Mouse (Mus musculus): ENCODE results near the gene Kdelr2.
A peak's percentile ranks its signal among the peaks of the same experiment; 100 is the strongest.

The Kdelr2 gene

DNA sequence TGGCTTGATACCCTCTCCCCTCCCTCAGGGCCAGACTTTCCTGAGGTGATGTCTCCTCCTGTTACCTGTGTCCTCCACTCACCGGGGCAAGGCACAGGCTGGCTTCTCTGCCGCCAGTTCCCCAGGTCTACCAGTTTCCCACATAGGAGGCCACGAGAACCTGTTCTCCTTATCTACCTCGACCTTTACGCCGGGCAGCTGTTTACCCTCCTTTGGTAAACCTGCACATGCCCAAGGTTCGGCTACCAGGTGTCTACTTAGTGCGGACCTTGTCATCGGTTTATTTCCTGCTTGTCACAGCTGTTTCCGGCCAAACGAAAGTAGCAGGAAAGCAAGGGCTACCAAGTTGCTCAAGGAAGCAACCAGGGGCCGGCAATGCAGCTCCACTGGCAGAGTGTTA lies 3.1 kb upstream of the Kdelr2 start:
- no peak for DNase-seq (ENCODE audit: extremely low spot score, low read depth, low spot score)

DNA sequence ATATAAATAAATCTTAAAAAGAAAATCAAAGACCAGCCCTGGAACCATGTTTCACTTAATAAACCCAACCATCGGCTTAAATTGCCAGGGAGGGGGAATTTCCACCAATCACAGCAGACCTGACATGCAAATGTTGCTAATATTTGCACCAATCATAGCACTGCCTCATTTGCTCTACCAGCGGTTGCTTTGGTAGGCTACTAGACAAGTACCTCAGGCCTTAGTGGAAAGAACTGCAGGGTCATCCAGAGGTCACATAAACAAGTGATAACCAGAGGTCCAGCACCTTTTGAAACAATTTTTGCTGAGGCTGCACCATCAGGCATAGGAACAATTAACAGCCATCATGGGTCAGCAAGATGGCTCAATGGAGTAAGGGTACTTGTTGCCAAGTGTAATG lies 2.1 kb upstream of the Kdelr2 start:
- no peak for DNase-seq (ENCODE audit: extremely low spot score, low read depth, low spot score)

DNA sequence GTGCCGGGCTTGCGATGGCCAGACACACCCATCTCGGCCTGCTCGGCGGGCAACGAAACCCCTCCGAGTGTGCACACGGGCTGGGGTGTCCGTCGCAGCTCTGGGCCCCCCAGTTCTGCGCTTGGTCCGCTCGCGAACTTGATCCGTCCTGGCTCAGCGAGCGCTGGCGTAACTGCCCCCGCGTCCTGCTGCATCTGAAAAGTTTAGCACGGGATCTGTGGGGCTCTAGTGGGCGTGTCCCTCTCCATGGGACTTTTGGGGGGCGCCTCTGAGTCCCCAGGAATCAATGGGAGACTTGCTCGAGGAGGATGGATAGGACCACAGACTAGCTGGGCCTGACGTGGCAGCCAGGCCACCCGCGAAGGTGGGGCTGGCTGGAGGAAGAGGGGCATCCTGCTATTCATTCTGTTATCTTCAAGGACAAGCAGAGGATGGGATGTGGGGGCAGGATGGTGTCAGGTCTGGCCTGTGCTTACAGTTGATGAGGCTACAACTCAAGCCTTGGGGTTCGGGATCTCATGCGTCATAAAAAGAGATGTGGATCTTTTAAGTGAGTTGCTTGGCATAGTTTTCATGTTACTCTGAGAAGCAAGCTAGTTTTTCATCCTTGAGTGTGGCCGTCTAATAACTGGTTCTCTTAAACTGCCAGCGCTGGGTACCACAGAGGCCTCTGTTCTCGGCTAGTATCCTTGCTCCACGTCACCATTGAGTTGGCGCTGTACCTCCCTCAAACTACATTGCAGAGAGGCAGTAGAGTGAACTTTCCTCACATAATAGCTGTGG lies 701 bp downstream of the Kdelr2 start:
- no peak for DNase-seq (ENCODE audit: extremely low spot score, low read depth, low spot score)

DNA sequence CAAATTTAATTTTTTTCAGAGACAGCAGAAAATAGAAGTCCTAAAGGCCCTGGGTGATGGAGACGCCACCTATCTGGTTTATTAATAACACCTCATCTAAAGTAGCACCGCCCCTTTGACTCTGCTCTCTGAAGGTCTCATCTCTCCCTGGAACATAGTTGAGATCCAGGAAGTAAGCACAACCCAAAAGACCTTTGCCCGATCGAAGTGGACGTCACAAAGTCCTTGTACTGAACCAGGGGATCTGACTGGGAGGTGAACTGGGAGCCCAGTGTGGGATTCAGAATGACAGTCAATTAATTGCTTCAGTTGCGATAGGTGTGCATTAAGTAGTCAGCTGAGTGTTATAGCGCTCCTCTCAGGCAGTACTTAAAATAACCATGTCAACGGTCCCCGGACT lies 1.6 kb downstream of the Kdelr2 start:
- DNase-seq (ENCODE audit: extremely low spot score, low read depth, low spot score), result no peak

DNA sequence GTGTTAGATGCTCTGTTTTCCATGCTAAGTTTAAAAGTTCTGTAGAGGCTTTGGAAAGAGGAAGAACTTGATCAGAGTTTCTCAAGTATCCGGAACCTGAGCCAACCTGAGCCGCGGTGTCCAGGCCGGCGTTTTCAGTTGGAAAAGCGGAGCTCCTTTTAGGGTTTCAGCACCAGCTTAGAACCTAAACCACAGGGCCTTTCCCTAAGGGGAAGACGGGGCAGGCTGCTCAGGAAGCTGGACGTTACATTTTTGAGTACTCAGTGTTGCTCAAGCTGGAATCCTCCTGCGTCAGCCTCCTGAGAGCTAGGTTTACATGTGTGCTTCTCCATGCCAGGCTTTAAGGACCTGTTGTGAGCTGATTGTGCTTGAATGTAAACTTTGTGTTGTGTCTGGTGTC lies 2.9 kb downstream of the Kdelr2 start:
- DNase-seq (ENCODE audit: extremely low spot score, low read depth, low spot score), result no peak

DNA sequence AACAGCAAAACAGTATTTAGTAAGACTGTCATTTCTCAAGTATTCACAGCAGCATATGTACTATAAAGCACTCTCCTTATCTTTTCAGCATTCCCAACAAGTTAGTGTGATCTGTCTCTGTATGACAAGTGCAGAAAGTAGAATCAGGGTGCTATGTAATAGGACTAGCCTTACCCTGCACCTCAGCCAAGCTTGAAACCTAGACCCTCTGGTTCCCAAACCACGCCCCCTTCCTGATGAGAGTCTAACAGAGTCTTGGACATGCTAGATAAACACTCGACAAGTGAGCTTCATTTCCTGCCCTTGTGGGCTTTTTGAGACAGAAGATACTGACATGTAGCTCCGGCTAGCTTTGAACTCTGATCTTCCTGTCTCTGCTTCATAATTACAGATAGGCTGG lies 5.6 kb downstream of the Kdelr2 start:
- no peak for DNase-seq (ENCODE audit: extremely low spot score, low read depth, low spot score)

DNA sequence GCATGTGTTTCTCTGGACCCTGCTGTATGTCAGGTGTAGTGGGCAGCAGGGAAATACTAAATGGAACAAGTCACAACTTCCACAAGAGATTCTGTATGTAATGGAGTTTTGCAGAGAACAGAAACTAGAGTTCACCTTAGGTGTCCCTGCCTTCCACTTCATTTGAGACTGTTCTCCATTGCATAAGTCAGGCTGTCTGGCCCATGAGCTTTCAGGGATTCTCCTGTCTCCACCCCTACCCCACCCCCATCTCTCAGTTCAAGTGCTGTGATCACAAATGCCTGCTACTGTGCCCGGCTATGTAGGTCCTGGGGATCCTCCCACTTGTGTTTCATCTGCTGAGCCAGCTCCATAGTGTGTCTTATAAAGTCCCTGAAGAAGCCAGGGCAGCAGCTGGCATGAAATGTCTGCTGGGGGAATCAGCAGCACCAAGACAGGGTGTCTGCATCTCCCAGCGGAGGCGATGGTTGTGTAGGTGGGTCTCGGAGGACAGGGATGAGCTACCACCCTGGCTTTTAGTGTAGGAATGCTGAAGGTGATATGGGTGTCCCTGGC lies 7.3 kb downstream of the Kdelr2 start:
- DNase-seq (ENCODE audit: extremely low spot score, low read depth, low spot score), result no peak

DNA sequence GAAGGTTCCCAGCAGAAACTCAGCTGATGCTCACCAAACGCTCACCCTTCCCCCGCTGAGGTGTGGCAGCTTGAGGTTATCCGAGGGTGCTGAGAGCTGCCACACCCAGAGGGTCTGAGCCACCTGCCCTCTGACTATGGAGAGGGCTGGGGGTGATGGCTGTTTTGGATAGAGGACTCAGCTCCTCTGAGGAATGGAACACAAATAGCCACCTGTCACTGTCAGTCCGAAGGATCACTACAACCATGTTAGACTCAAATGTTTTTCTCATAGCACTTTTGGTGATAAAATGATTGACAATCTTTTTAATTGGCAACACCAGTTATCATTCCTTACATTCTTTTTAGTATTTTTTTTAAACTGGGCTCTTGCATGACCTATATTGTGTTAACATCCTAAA lies 17.8 kb downstream of the Kdelr2 start:
- DNase-seq (ENCODE audit: extremely low spot score, low read depth, low spot score), result no peak

DNA sequence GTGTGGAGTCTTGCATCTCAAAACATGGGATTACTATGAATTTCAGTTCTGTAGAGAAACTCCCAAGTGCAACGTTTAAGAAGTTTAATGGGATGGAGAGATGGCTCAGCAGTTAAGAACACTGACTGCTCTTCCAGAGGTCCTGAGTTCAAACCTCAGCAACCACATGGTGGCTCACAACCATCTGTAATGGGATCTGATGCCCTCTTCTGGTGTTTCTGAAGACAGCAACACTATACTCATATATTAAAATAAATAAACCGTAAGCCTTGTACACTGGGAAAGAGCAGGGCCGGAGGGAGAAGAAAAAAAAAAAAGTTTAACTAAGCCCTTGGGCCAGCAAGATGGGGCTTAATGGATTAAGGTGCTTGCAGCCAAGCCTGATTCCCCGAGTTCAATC lies 19.4 kb downstream of the Kdelr2 start:
- no peak for DNase-seq (ENCODE audit: extremely low spot score, low read depth, low spot score)

DNA sequence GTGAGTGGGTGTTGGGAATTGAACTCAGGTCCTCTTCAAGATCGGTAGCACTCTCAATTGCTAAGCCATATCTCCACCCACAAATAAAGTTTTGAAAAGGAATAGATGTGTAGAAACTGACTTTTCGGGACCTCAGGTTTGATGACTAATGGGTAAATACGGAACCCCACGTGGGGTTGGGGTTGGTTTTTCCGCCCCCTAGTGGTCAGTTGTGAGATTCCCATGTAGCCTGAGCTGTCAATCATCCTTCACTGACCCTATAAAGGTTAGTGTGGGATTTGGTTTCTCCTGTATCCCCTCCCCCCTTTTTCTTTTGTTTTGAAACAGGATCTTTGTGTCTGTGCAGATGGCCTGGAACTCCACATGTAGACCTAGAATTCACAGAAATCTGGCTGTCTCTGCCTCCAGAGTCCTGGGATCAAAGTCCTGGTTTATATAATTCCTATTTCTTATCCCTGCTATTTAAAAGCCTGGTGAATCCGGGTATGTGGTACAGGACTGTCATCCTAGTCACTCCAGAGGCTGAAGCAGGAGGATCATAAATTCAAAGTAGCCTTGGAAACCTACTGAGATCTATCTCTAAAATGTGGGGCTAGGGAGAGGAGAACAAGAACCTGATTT lies 20.4 kb downstream of the Kdelr2 start:
- DNase-seq (ENCODE audit: extremely low spot score, low read depth, low spot score), result peak; percentile 33

DNA sequence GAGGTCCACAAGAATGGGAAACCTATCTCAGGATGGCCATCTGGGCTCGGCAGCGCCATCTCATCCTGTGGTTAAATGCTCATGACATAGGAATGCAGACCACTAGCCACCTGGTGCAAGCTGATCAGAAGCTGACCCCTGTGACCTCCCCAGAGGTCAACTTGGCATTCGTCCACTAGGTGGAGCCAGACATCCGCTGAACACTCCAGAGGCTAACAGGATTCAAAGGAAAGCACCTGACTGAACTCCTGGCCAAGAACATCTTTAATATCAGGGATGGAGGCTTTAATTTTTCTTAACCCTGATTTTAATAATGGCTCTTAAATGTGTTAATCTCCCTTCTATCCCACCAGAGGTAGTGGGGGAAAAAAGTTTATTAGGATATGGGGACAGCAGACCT lies 30.8 kb downstream of the Kdelr2 start:
- peak; percentile 91 for DNase-seq (ENCODE audit: extremely low spot score, low read depth, low spot score)

DNA sequence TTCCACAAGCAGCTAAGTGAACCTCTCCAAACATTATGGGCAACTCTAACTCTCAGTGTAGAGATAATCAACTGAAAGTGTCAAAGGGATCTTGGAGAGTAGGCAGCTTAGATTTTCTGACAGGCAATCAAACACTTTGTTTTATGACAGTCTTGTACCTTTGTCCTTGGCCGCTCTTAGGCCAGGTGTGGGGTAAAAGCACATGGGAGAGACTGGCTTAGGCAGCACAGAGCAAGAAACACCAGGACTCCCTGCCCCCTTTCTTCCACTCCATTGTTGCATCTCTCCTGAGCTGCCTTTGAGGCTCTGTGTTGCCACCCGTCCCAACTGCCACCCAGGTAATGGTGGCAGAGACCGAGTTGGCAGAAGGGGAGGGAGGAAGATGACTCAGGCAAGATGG lies 37.7 kb downstream of the Kdelr2 start:
- no peak for DNase-seq (ENCODE audit: extremely low spot score, low read depth, low spot score)

DNA sequence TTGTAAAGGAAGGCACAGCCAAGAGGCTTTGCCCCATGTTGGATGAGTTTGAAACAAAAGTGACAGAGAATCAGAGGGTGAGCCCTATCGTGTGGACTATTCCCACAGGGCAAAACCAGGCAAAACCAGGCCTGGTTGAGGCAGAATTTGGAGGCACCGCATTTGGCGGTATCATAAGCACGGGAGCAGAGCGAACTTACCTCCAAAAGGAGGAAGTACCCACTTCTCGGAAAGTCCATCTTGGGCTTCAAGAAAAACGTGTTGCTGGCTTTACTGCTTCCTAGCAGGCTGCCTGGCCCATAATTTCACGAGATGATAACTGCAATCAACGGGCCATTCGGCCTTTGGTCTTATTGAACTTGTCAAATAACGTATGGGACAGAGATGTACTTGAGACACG lies 38.1 kb downstream of the Kdelr2 start:
- no peak for DNase-seq (ENCODE audit: extremely low spot score, low read depth, low spot score)

DNA sequence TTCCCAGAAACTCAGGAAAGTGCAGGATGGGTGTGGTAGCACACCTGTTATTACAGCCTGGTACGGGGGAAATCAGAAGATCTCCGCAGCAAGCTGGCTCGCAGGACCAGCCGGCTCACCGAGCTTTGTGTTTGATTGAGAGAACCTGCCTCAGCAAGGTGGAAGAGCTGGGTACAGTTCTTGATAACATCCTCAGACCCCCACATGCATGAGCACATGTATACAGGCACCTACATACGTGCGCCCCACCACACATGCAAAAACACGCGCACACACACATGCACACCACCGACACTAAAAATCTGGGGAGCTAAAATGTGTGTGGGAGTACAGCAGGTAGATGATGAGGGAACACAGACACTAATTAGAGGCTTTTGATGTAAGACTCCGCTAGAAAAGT lies 60.0 kb downstream of the Kdelr2 start:
- no peak for DNase-seq (ENCODE audit: extremely low spot score, low read depth, low spot score)

DNA sequence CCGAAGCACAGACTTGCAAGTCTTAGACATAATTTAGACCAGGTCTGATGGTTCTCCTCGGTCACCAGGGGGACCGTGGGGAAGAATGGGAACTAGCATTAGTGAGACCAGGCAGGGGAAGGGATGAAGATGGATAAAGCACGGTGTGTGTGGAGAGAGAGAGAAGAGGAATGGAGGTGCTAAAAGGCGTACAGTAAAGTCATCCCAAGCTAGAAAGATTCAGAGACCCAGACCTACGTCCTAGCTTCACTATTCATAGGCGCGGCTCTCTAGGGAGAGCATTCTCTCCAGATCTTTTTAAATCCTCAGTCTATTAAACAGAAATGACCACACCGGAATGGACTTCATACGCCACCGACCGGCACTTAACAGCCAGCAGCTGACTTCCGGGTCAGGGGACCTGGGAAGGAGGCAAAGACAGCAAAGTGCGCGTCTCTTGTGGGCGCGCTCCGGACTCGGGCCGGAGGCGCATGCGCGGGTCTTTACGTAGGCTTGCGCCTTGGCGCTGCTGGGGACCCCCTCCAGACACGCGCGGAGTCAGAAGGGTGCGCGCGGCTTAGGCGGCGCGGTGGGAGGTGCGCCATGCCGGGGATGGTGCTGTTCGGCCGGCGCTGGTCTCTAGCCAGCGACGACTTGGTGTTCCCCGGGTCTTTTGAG lies 60.6 kb downstream of the Kdelr2 start, which contains the start of gene Daglb:
Gene Daglb, plus strand, starts transcription at position 485 of the 657 bp plus-strand sequence.
- peak; percentile 57 for DNase-seq (ENCODE audit: extremely low spot score, low read depth, low spot score)

DNA sequence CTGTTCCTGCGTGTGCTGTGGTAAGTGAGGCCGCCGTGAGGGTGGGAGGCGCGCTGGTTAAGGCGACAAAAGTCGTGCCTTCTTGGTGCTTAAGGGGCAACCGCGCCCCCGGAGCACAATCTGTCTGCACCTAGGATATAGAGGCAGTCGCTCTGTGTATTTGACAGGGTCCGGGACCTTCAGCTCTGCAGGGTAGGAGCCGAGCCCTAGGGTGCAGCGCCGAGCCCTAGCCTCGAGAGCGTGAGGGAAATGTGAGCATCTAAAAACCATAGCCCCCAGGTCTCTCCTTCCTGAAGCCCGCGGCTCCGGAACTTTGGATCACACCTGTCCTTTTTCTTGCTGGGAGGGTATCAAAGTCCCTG lies 61.1 kb downstream of the Kdelr2 start:
- DNase-seq (ENCODE audit: extremely low spot score, low read depth, low spot score), result no peak

DNA sequence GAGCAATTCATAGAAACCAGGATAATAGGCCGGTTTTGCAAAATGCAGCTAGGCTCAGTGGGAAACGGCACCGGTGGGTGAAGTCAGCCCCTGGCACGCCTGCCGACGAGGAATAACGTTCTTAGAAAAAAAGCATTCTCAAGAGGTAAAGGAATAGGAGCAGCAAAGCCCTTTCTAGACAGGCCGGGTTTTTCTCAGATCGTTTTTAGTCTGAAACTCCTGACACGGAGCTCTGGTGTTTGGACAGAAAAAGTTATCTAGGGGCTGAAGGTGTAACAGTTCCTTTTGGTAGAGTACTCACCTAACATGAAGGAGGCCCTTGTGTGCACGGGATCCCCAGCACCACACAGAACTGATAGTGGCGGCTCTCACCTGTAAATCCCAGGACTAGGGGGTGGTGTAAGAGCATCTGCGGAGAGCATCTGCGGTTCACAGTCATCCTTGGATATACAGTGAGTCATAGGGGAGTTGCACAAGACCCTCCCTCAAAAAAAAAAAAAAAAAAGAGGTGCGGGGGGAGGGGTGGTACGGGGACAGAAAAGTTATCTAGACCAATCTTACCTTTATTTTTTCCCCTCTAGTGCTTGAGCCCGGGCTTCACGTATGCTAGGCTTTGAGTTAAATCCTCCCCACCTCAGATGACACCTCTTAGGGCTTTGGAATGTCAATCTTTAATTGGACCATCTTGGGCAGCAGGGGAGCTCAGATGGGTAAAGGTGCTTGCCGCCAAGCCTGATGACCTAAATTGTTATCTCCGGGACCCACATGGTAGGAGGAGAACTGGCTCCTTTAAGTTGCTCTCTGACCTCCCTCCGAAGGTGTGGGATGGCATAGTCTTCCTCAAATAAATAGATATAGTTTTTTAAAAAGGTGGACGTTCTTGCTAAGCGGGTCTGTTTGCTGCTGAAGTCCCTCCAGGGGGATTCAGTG lies 61.8 kb downstream of the Kdelr2 start:
- DNase-seq (ENCODE audit: extremely low spot score, low read depth, low spot score), result no peak

DNA sequence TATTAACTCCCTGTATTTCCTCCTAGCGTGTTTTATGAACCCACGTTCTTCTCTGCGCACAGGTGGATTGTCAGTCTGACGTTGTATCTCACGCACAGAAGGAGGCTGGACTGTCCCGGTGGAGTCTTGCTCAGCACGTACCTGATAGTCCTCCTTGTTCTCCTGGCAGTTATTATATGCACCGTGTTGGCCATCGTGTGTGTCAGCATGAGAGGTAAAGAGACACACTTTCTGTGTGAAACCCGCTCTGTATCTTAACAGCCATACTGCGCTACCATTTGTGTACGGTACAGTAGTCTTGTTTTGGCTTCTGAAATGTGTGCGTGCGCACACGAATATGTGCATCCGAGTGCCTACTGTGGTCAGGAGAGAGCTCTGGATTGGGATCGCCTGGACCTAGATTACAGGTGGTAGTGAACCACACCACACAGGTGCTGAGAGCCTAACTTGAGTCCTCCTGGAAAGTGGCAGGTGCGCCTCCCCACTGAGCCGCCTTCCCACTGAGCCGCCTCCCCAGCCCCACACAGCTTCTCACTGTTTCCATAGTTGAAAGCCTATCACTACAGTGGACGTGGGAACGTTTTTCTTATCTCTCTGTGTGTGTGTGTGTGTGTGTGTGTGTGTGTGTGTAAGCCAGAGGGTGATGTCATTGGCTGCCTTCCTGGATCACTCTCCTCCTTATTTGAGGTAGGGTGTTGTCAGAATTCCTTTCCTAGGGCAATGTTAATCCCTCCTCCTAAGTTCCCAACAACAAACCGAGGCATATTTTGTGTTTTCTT lies 63.4 kb downstream of the Kdelr2 start:
- no peak for DNase-seq (ENCODE audit: extremely low spot score, low read depth, low spot score)

DNA sequence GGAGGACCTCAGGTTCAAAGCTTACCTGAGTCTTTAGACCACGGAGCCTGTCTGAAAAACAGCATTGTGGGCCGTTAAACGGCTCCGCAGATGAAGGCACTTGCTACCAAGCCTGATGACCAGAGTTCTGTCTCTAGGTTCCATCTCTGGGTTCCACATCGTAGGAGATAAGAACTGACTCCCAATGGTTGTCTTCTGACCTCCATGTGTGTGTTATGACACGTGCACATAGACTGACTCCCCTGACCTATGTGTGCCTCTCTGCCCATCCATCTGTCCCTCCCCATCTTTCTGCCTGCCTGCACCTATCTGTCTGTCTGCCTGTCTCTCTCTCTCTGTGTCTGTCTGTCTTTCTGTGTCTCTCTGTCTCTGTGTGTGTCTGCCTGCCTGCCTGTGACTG lies 64.3 kb downstream of the Kdelr2 start:
- DNase-seq (ENCODE audit: extremely low spot score, low read depth, low spot score), result no peak

DNA sequence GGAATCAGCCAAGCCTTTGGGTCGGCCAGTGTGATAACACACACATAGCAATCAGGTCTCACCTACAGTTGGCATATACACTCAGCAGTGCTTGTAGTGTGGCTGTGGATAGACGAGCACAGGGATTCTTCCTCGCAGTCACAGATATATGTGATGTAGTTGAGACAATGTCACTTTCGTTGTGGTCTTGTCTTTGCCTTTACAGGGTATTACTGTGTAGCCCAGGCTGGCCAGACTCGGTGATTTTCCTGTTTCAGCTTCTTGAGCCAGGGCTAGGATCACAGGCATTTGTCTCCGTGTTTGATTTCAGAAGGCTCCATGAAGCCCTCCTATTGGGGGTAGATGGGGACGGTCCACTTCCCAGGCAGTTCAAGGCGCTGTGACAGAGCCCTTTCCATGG lies 66.0 kb downstream of the Kdelr2 start:
- no peak for DNase-seq (ENCODE audit: extremely low spot score, low read depth, low spot score)

Data from hindlimb bud, embryonic 11.5 days (tissue).